Mouse (Mus musculus): Measurements from ENCODE around the gene Gsg1l. TPM values are rescaled to one million over a fixed set of nuclear protein-coding genes. Genes with fewer than 3 reads are reported as not detected.

The Gsg1l gene
- polyA plus RNA-seq, 1 experiment, result 0.05 TPM

GRCm38 (mm10) chr7:126051910-126052309 is 30.3 kb downstream of the Gsg1l start:
- H3K4me1 ChIP-seq (ENCODE audit: control insufficient read depth, insufficient read depth, insufficient read length), result no peaks in the 10 kb centered on the region
- TF ChIP-seq CTCF (IDR thresholded peaks at IDR 0.05; ENCODE audit: extremely low read depth, insufficient read depth, insufficient read length, insufficient replicate concordance) (no peak), POLR2A (IDR thresholded peaks at IDR 0.05; ENCODE audit: low read depth, low read length) (no peak)
- WGBS, result 65% methylated on average over 6 of the region's 6 CpGs
- no peak overlapping the region for H3K4me3 ChIP-seq (ENCODE audit: extremely low read depth, insufficient read depth, insufficient read length)
- H3K36me3 ChIP-seq (ENCODE audit: control insufficient read depth, insufficient read depth, low read length), result no peaks in the 10 kb centered on the region
- H3K27me3 ChIP-seq (ENCODE audit: control insufficient read depth, insufficient read depth, low read length), result no peaks in the 10 kb centered on the region
- H3K27ac ChIP-seq (ENCODE audit: insufficient read depth, low read length), result no peak overlapping the region
- no peak for DNase-seq (ENCODE audit: low read depth in 1 of 2, low spot score in 2 of 2)

DNA sequence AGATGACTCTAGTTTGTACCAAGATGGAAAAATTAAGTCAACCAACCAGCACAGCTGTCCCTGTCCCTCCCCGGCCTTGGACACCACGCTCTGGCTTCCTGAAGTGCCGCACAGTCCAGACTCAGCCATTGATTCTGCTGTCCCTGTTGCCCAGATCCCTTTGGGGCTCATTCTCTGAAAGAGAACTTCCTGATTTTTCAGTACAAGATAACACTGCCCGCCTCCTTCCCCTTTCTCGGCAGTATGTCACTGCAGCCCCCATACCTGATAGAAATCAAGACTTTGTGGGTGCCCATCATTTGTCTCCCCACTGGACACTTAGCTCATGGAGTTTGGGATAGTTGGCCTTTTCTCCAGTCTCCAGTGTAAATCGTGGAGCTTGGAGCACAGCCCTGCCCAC is 37.1 kb downstream of the Gsg1l start:
- TF ChIP-seq POLR2A (IDR thresholded peaks at IDR 0.05; ENCODE audit: low read depth, low read length) (no peak), CTCF (IDR thresholded peaks at IDR 0.05; ENCODE audit: extremely low read depth, insufficient read depth, insufficient read length, insufficient replicate concordance) (no peak)
- Histone ChIP-seq H3K27me3 (ENCODE audit: control insufficient read depth, insufficient read depth, low read length) (no peaks in the 10 kb centered on the region), H3K4me1 (ENCODE audit: control insufficient read depth, insufficient read depth, insufficient read length) (no peaks in the 10 kb centered on the region), H3K36me3 (ENCODE audit: control insufficient read depth, insufficient read depth, low read length) (no peaks in the 10 kb centered on the region), H3K4me3 (ENCODE audit: extremely low read depth, insufficient read depth, insufficient read length) (no peak overlapping the region), H3K27ac (ENCODE audit: insufficient read depth, low read length) (no peak overlapping the region)
- DNase-seq (ENCODE audit: low read depth in 1 of 2, low spot score in 2 of 2), result no peak
- 49% methylated on average over 6 of the region's 6 CpGs for WGBS

DNA sequence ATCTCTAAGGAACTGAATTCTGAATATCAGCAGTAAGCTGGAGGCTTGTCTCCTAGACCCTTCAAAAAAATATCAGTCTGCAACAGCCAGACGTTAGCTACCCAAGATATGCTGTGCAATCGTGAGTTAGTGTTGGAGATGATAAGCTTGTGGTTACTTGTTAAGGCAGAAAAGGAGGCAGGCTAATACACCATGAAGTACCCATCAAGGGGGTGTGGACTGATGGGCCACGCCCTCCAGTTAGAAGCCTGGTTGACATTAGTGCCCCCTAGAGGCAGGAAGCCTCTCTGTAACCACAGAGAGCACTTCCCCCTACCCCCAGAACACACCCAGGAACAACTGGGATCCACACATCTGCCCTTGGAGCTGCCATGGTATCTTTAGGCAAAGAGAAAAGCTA is 39.9 kb downstream of the Gsg1l start:
- H3K4me3 ChIP-seq (ENCODE audit: extremely low read depth, insufficient read depth, insufficient read length), result no peak overlapping the region
- no peaks in the 10 kb centered on the region for H3K36me3 ChIP-seq (ENCODE audit: control insufficient read depth, insufficient read depth, low read length)
- WGBS, result 27% methylated on average over 3 of the region's 3 CpGs
- H3K27me3 ChIP-seq (ENCODE audit: control insufficient read depth, insufficient read depth, low read length), result no peaks in the 10 kb centered on the region
- H3K4me1 ChIP-seq (ENCODE audit: control insufficient read depth, insufficient read depth, insufficient read length), result no peaks in the 10 kb centered on the region
- H3K27ac ChIP-seq (ENCODE audit: insufficient read depth, low read length), result no peak overlapping the region
- peak in 1 of 2 experiments; percentile 7 for DNase-seq (ENCODE audit: low read depth in 1 of 2, low spot score in 2 of 2)
- no peak for TF ChIP-seq POLR2A (IDR thresholded peaks at IDR 0.05; ENCODE audit: low read depth, low read length)

DNA sequence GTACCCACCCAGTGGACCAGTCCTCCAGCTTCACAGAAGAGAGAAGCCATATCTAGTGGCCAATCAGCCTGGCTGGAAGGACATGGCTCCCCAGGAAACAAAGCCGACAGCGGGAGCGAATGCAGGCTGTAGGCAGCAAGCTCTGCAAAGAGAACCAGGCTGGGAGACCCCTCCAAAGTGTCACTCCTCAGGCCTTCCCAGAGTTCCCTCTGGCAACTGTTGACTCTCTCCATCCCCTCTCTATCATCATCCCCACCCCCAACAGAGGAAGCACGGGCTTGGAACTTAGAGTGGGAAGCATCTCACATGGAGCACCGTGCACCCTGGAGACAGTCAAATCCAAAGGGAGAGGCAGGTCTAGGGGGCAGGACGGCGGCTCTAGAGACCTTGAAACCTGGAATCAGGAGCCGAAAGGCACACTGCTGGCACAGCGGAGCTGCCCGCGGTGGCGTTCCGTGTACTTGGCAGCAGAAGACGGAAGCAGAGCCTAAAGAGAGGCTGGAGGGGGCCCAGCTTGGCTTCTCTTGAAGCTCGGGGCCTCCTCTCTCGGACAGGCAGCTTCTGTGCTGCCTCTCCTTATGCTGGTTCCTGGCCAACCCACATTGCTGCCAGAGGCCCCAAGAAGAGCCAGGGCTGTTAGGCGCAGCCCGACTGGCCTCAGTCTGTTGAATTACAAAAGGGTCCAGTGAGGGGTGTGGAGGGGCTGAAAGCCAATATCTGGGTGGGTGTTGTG is 41.3 kb downstream of the Gsg1l start:
- Histone ChIP-seq H3K27ac (ENCODE audit: insufficient read depth, low read length) (no peak overlapping the region), H3K4me1 (ENCODE audit: control insufficient read depth, insufficient read depth, insufficient read length) (no peaks in the 10 kb centered on the region), H3K27me3 (ENCODE audit: control insufficient read depth, insufficient read depth, low read length) (no peaks in the 10 kb centered on the region), H3K4me3 (ENCODE audit: extremely low read depth, insufficient read depth, insufficient read length) (no peak overlapping the region), H3K36me3 (ENCODE audit: control insufficient read depth, insufficient read depth, low read length) (no peaks in the 10 kb centered on the region)
- 87% methylated on average over 18 of the region's 18 CpGs for WGBS
- TF ChIP-seq CTCF (IDR thresholded peaks at IDR 0.05; ENCODE audit: extremely low read depth, insufficient read depth, insufficient read length, insufficient replicate concordance), result no peak
- no peak for TF ChIP-seq POLR2A (IDR thresholded peaks at IDR 0.05; ENCODE audit: low read depth, low read length)
- DNase-seq (ENCODE audit: low read depth in 1 of 2, low spot score in 2 of 2), result no peak

DNA sequence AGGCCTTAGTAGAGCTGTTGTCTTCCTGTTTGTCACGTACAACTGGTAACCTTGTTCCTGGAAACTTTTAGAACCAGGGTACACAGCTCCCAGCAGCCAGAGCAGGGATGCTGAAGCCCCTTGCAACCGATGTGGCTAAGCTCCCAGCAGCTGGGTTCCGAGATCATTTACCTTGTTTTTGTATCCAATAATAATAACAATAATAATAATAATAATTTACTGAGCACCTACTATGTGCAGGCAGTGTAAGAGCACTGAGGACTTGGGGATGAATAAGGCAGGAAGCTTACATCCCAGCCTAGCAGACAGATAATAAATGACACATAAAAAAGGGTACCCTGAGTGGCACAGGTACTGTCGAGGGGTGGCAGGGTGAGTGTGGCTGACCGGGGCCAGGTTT is 42.4 kb downstream of the Gsg1l start:
- no peaks in the 10 kb centered on the region for H3K4me1 ChIP-seq (ENCODE audit: control insufficient read depth, insufficient read depth, insufficient read length)
- no peak for DNase-seq (ENCODE audit: low read depth in 1 of 2, low spot score in 2 of 2)
- H3K27ac ChIP-seq (ENCODE audit: insufficient read depth, low read length), result no peak overlapping the region

DNA sequence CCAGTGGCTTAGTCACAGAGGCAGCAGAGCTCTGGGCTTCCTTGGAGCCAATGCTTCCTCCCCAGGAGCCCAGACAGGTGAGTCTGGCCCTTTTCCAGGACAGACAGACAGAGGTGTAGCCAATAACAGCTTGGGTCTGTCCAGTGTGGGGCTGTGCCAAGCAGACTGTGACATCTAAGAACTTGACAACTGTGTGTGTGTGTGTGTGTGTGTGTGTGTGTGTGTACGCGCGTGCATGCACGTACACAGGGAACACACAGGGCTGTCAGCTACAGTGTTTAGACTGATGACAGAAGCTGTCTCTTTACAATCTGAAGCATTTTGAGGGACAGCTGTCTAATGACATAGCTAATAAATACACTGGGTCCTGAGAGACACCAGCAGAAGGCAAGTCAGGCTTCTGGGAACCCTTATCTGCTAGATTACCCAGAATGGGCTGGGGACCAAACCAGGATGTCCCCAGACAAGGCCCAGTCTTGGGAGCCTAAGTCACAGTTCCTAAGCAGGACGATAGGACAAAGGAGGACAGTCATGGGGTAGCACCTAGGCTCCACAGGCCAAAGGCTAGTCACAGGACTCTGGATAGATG is 42.9 kb downstream of the Gsg1l start:
- H3K4me1 ChIP-seq (ENCODE audit: control insufficient read depth, insufficient read depth, insufficient read length), result no peaks in the 10 kb centered on the region
- DNase-seq (ENCODE audit: low read depth in 1 of 2, low spot score in 2 of 2), result no peak
- no peaks in the 10 kb centered on the region for H3K36me3 ChIP-seq (ENCODE audit: control insufficient read depth, insufficient read depth, low read length)
- TF ChIP-seq CTCF (IDR thresholded peaks at IDR 0.05; ENCODE audit: extremely low read depth, insufficient read depth, insufficient read length, insufficient replicate concordance) (no peak), POLR2A (IDR thresholded peaks at IDR 0.05; ENCODE audit: low read depth, low read length) (no peak)
- no peak overlapping the region for H3K27ac ChIP-seq (ENCODE audit: insufficient read depth, low read length)
- no peaks in the 10 kb centered on the region for H3K27me3 ChIP-seq (ENCODE audit: control insufficient read depth, insufficient read depth, low read length)
- no peak overlapping the region for H3K4me3 ChIP-seq (ENCODE audit: extremely low read depth, insufficient read depth, insufficient read length)
- 85% methylated on average over 5 of the region's 5 CpGs for WGBS

More for the DNA sequence above, 42.4 kb downstream of the Gsg1l start:
- Histone ChIP-seq H3K4me3 (ENCODE audit: extremely low read depth, insufficient read depth, insufficient read length) (no peak overlapping the region), H3K36me3 (ENCODE audit: control insufficient read depth, insufficient read depth, low read length) (no peaks in the 10 kb centered on the region), H3K27me3 (ENCODE audit: control insufficient read depth, insufficient read depth, low read length) (no peaks in the 10 kb centered on the region)
- WGBS, result 85% methylated on average over 5 of the region's 5 CpGs
- TF ChIP-seq POLR2A (IDR thresholded peaks at IDR 0.05; ENCODE audit: low read depth, low read length) (no peak), CTCF (IDR thresholded peaks at IDR 0.05; ENCODE audit: extremely low read depth, insufficient read depth, insufficient read length, insufficient replicate concordance) (no peak)
